Mouse (Mus musculus) forebrain, postnatal 0 days (tissue): Measurements from ENCODE around the gene Hist1h2af. TPM values are rescaled to one million over a fixed set of nuclear protein-coding genes. Genes with fewer than 3 reads are reported as not detected.
"Not testable (repeated sequence)": the region's sequence is repeated elsewhere in the genome, so short reads cannot be mapped to it uniquely, and the experiment has no call there.

Source experiments
- ATAC-seq: fragments of 200-750 bp; cut with Nextera tagmentation; 2 replicates; pipeline ENCODE4 v1.8.0; 2017; ENCODE audit warnings: mild to moderate bottlenecking, moderate library complexity
- DNase-seq: peaks from one replicate; pipeline ENCODE4 v3.0.0-alpha.2; 2015
- H3K27ac ChIP-seq: fragments of 300-500 bp; sonication (generic); 2 replicates; pipeline ENCODE4 v1.5.1; 2014; ENCODE audit warnings: low read depth, mild to moderate bottlenecking, antibody characterized with exemption, low read length, moderate library complexity, mixed read lengths
- H3K27me3 ChIP-seq: fragments of 300-500 bp; sonication (generic); 2 replicates; pipeline ENCODE4 v1.6.1; 2014; ENCODE audit warnings: mild to moderate bottlenecking, low read length, mixed read lengths; ENCODE audit not compliant: insufficient read depth
- H3K36me3 ChIP-seq: fragments of 300-500 bp; sonication (generic); 2 replicates; pipeline ENCODE4 v1.6.1; 2014; ENCODE audit warnings: mild to moderate bottlenecking, moderate library complexity; ENCODE audit not compliant: insufficient read depth
- H3K4me1 ChIP-seq: fragments of 300-500 bp; sonication (generic); 2 replicates; pipeline ENCODE4 v1.6.1; 2014; ENCODE audit warnings: antibody characterized with exemption; ENCODE audit not compliant: insufficient read depth
- H3K4me2 ChIP-seq: fragments of 300-500 bp; sonication (generic); 2 replicates; pipeline ENCODE4 v1.6.1; 2014; ENCODE audit warnings: low read depth, mild to moderate bottlenecking, moderate library complexity
- H3K4me3 ChIP-seq: fragments of 300-500 bp; sonication (generic); 2 replicates; pipeline ENCODE4 v1.5.1; 2014; ENCODE audit warnings: low read depth, low read length, mixed read lengths
- H3K9ac ChIP-seq: fragments of 300-500 bp; sonication (generic); 2 replicates; pipeline ENCODE4 v1.6.1; 2014; ENCODE audit warnings: mild to moderate bottlenecking
- H3K9me3 ChIP-seq: fragments of 300-500 bp; sonication (generic); 2 replicates; pipeline ENCODE4 v1.6.1; 2016; ENCODE audit warnings: low read length
- CTCF ChIP-seq: sonication (generic); IDR thresholded peaks from 2 replicates; pipeline ENCODE4 v1.5.1; 2016; ENCODE audit warnings: antibody characterized with exemption, control low read depth, low read depth
- WGBS: fragments of 180-500 bp; shearing (Covaris S2); extraction: QIAGEN DNeasy Blood & Tissue Kit; methylation state at CpG from one replicate; pipeline ENCODE4 v1.1.7; 2014; 5-methylcytosine and 5-hydroxymethylcytosine counted together
- polyA plus RNA-seq: library from polyadenylated mRNA; unstranded; fragments of >200 nt; fragmentation: Nextera tagmentation; extraction: Ambion mirVana; gene quantifications from 2 replicates; pipeline ENCODE4 v1.2.1, GENCODE M21; 2015
- total RNA-seq: library from RNA; depleted of rRNA; stranded (reverse); fragments of >200 nt; gene quantifications from 2 replicates; pipeline ENCODE4 v1.2.3, GENCODE M21; 2014

Gene Hist1h2af
- total and polyA plus RNA-seq, 2 experiments from 2014 or later = 227 TPM; not detected in 1

DNA sequence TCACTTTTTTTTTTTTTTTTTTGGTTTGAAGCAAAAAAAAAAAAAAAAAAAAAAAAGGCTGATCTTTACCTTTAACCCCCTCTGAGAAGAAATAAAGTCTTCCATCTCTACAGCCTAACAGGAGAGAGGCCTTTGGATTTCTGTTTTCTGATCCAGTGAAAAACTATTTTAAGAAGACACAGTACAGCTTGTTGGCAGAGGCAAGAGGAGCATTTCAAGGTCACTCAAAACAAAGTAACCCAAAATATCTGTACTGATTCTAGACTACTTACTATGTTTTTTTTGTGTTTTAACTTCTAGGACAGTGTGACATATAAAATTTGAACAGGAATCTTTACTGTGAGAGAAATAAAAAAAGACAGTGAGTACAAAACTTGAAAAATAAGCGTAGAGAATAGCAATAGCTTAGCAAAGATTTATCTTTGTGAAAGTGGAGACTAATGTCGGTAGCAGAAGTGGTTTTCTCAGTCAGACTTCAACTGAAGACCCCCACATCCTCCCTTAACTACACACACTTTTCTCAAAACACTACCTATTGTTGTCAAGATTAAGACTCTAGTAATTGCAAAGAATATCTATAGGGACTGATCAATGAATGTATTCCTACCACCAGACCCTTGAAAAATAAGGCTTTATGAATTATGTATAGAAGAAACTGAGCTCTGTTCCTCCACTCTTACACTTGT lies 4.1 kb upstream of the Hist1h2af start:
- Histone ChIP-seq H3K4me1 (peaks cover 20% of the 10 kb centered on the region), H3K9ac (peak overlapping the region; percentile 82), H3K9me3 (no peaks in the 10 kb centered on the region), H3K27me3 (no peaks in the 10 kb centered on the region), H3K4me3 (peak overlapping the region; percentile 68), H3K27ac (peak overlapping the region; percentile 98), H3K36me3 (no peaks in the 10 kb centered on the region), H3K4me2 (peak overlapping the region; percentile 72)
- TF ChIP-seq CTCF = no peak
- DNase-seq (no peak), ATAC-seq (no peak)
- 35% methylated on average over 2 of the region's 2 CpGs for WGBS

DNA sequence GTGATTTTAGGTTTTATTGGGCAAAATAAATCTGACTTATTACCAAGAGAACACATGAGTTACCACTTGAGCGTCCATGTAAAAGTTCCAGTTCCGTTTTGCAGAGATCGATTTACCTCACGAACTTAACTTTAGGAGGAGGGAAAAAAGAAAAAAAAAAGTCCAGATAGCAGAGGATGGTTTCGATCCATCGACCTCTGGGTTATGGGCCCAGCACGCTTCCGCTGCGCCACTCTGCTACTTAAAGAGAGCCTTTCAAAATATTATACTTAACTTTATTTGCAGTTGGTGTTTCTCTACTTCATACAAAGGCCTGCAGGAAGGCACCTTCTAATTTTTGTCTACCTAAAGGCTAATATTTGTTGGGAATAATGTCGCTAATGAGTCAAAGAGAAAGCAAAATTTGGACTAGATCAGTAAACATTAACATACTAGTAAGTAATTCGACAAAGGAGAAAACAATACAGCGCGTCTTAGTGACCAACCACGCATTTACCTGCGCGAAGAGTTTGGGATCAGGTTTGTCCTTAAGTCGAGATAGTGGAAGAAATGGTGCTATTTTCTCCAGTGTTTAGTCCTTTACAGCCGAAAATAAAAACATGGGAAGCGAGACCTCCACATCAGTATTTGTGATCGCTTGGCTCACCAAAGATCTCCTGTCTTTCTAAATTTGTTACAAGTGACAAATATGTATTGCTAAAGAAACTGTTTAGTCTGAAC lies 3.4 kb upstream of the Hist1h2af start:
- WGBS = under 1% methylated on average over 20 of the region's 20 CpGs
- Histone ChIP-seq H3K27me3 (no peaks in the 10 kb centered on the region), H3K9ac (peak overlapping the region; percentile 82), H3K4me3 (peak overlapping the region; percentile 68), H3K27ac (peak overlapping the region; percentile 98), H3K4me2 (peak overlapping the region; percentile 72), H3K9me3 (no peaks in the 10 kb centered on the region), H3K36me3 (no peaks in the 10 kb centered on the region), H3K4me1 (peaks cover 22% of the 10 kb centered on the region)
- TF ChIP-seq CTCF = no peak
- DNase-seq (peak; percentile 85), ATAC-seq (peak; percentile 7; the same call in 1 of the 2 replicates)

GRCm38 (mm10) chr13:23530901-23531875 lies 2.5 kb upstream of the Hist1h2af start, which contains the start of gene Hist1h4h:
TSS of gene Hist1h4h (plus strand) at chr13:23531050.
- ATAC-seq = peak; percentile 87

DNA sequence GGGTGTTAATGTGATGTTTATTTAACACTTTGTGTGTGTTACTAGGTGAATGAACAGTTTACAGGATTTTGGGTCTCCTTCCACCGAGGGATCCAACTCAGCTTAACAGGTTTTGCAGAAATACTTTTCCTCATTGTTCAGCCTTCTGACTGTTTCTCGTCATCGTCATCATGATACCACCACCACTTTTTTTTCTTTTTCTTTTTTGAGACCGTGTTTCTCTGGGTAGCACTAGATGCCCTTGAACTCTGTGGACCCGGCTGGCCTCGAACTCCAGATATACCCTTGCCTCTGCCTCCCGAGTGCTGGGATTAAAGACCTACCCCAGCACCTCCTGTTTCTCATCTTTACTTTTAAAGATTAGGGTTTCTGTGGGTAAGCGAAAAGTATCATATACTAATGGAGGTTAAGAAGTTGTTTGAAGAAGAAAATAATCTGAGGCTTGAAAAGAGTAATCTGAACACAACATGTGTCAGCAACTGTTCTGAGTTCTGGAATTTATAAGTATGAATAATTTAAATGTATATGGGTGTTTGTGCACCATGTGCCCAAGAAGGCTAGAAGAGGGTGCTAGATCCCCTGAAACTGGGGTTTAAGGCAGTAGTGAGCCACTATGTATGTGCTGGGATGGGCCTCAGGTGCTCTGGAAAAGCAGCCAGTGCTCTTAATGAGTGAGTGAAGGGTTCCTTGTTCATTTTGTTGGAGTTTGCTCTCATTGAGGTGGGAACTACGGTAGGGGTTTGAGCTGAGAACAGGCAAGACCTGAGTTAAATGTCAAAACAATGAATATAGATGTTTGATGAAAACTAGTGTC lies 1.2 kb upstream of the Hist1h2af start:
- 13% methylated on average over 9 of the region's 9 CpGs for WGBS

More at GRCm38 (mm10) chr13:23530901-23531875, 2.5 kb upstream of the Hist1h2af start, which contains the start of gene Hist1h4h:
- Histone ChIP-seq H3K36me3 (no peaks in the 10 kb centered on the region), H3K9me3 (no peaks in the 10 kb centered on the region), H3K4me3 (peak within 1 kb of the TSS; percentile 68), H3K27ac (peak within 1 kb of the TSS; percentile 98), H3K4me2 (peak within 1 kb of the TSS; percentile 72), H3K27me3 (no peaks in the 10 kb centered on the region), H3K9ac (peak within 1 kb of the TSS; percentile 82), H3K4me1 (peaks cover 22% of the 10 kb centered on the region)
- no peak for TF ChIP-seq CTCF
- WGBS = under 1% methylated on average over 57 of the region's 70 CpGs
- peak; percentile 99 for DNase-seq

GRCm38 (mm10) chr13:23534368-23535131 lies 844 bp downstream of the Hist1h2af start:
- Histone ChIP-seq H3K9me3 (no peaks in the 10 kb centered on the region), H3K36me3 (no peaks in the 10 kb centered on the region), H3K4me3 (peak overlapping the region; percentile 47), H3K9ac (peak overlapping the region; percentile 22; the same call in 1 of the 2 replicates), H3K27ac (peak overlapping the region; percentile 67), H3K27me3 (no peaks in the 10 kb centered on the region), H3K4me1 (peaks cover 22% of the 10 kb centered on the region), H3K4me2 (peak overlapping the region; percentile 72)
- ATAC-seq (0 out of 2 replicates have a peak, but pooled peaks have one; percentile 8), DNase-seq (no peak)
- whole genome bisulfite sequencing = under 1% methylated on average over 15 of the region's 15 CpGs
- TF ChIP-seq CTCF = no peak

More for the DNA sequence above, 1.2 kb upstream of the Hist1h2af start:
- no peaks in the 10 kb centered on the region for H3K36me3 ChIP-seq
- ATAC-seq (no peak), DNase-seq (no peak)
- peak overlapping the region; percentile 98; the same call in 1 of the 2 replicates for H3K27ac ChIP-seq
- TF ChIP-seq CTCF = no peak
- peak overlapping the region; percentile 82; the same call in 1 of the 2 replicates for H3K9ac ChIP-seq
- peaks cover 22% of the 10 kb centered on the region for H3K4me1 ChIP-seq
- no peaks in the 10 kb centered on the region for H3K9me3 ChIP-seq
- peak overlapping the region; percentile 68 for H3K4me3 ChIP-seq
- no peaks in the 10 kb centered on the region for H3K27me3 ChIP-seq
- peak overlapping the region; percentile 72 for H3K4me2 ChIP-seq

- DNase-seq = peak; percentile 96
- not testable (repeated sequence) for H3K27me3 ChIP-seq, H3K36me3 ChIP-seq, H3K9me3 ChIP-seq
- Histone ChIP-seq H3K4me1 (peaks cover 22% of the 10 kb centered on the region), H3K4me2 (peak within 1 kb of the TSS; percentile 72), H3K9ac (peak within 1 kb of the TSS; percentile 22), H3K4me3 (peak within 1 kb of the TSS; percentile 47), H3K27ac (peak within 1 kb of the TSS; percentile 67)
- under 1% methylated on average over 48 of the region's 62 CpGs for WGBS
- peak; percentile 90 for ATAC-seq
Measured at GRCm38 (mm10) chr13:23535137-23536075, 1.7 kb downstream of the Hist1h2af start, which contains the start of gene Hist1h3g. TSS of gene Hist1h3g (plus strand) at chr13:23535422.
